Mouse (Mus musculus) stomach, postnatal 0 days (tissue): Measurements from ENCODE around the gene Ttc7. TPM values are rescaled to one million over a fixed set of nuclear protein-coding genes. Genes with fewer than 3 reads are reported as not detected.
A peak's percentile ranks its signal among the peaks of the same experiment; 100 is the strongest.

Source experiments
- ATAC-seq: fragments of 200-750 bp; cut with Nextera tagmentation; 2 replicates; pipeline ENCODE4 v1.8.0; 2017; ENCODE audit not compliant: low FRiP score, low TSS enrichment
- DNase-seq: peaks from one replicate; pipeline ENCODE4 v3.0.0-alpha.2; 2016; ENCODE audit warnings: low spot score
- H3K27ac ChIP-seq: fragments of 300-500 bp; sonication (generic); replicated peaks from 2 replicates; pipeline ENCODE4 v1.5.1; 2014; ENCODE audit warnings: mild to moderate bottlenecking, control low read depth
- H3K27me3 ChIP-seq: fragments of 300-500 bp; sonication (generic); 2 replicates; pipeline ENCODE4 v1.6.1; 2014; ENCODE audit warnings: low read length; ENCODE audit not compliant: control insufficient read depth, insufficient read depth
- H3K36me3 ChIP-seq: fragments of 300-500 bp; sonication (generic); 2 replicates; pipeline ENCODE4 v1.6.1; 2014; ENCODE audit warnings: low read length, mixed read lengths; ENCODE audit not compliant: control insufficient read depth, insufficient read depth
- H3K4me1 ChIP-seq: fragments of 300-500 bp; sonication (generic); replicated peaks from 2 replicates; pipeline ENCODE4 v1.6.1; 2014; ENCODE audit warnings: antibody characterized with exemption; ENCODE audit not compliant: control insufficient read depth, insufficient read depth
- H3K4me2 ChIP-seq: fragments of 300-500 bp; sonication (generic); replicated peaks from 2 replicates; pipeline ENCODE4 v1.6.1; 2014; ENCODE audit warnings: low read depth, mild to moderate bottlenecking, control low read depth, moderate library complexity
- H3K4me3 ChIP-seq: fragments of 300-500 bp; sonication (generic); 2 replicates; pipeline ENCODE4 v1.5.1; 2014; ENCODE audit warnings: low read depth, low read length, control low read depth
- H3K9ac ChIP-seq: fragments of 300-500 bp; sonication (generic); 2 replicates; pipeline ENCODE4 v1.6.1; 2014; ENCODE audit warnings: mild to moderate bottlenecking, low read length, control low read depth, mixed read lengths
- H3K9me3 ChIP-seq: fragments of 300-500 bp; sonication (generic); 2 replicates; pipeline ENCODE4 v1.6.1; 2016; ENCODE audit warnings: low read length; ENCODE audit not compliant: control insufficient read depth
- CTCF ChIP-seq: IDR thresholded peaks from 2 replicates; pipeline ENCODE4 v1.5.1; 2016; ENCODE audit warnings: antibody characterized with exemption, low read depth, mild to moderate bottlenecking, moderate library complexity
- EP300 ChIP-seq: optimal IDR thresholded peaks from 2 replicates; pipeline ENCODE3; 2016; ENCODE audit warnings: antibody characterized with exemption
- WGBS: fragments of 180-500 bp; shearing (Covaris S2); extraction: QIAGEN DNeasy Blood & Tissue Kit; methylation state at CpG from one replicate; pipeline ENCODE4 v1.1.7; 2014; 5-methylcytosine and 5-hydroxymethylcytosine counted together
- polyA plus RNA-seq: library from polyadenylated mRNA; unstranded; fragments of >200 nt; fragmentation: Nextera tagmentation; extraction: Ambion mirVana; gene quantifications from 2 replicates; pipeline ENCODE4 v1.2.1, GENCODE M21; 2015

The Ttc7 gene
- polyA plus RNA-seq, 1 experiment from 2014 or later: 21.2 TPM

DNA sequence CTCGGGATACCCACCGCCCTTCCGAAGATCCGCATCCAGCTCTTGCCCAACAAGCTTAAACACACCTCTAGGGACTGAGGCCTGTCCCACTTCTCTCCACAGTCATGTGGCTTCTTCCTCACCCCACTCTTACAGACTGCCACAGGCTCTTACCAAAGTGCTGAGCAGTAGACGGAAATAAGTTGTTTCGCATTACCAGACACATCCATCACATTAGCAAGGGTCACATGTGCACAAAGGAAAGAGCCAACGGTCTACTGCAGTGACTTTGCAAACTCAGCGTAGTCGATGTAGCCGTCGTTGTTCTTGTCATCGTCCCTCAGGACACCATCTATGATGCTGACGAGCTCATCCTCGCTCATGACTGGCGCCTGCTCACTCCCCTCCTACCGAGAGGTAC is 27.0 kb upstream of the Ttc7 start:
- H3K4me3 ChIP-seq: no peak overlapping the region
- H3K27me3 ChIP-seq: no peaks in the 10 kb centered on the region
- no peak overlapping the region for H3K4me2 ChIP-seq
- ATAC-seq (no peak), DNase-seq (no peak)
- H3K36me3 ChIP-seq: peaks cover 24% of the 10 kb centered on the region
- TF ChIP-seq CTCF (no peak), EP300 (no peak)
- H3K4me1 ChIP-seq: no peaks in the 10 kb centered on the region
- no peak overlapping the region for H3K9ac ChIP-seq
- 85% methylated on average over 16 of the region's 16 CpGs for WGBS
- no peak overlapping the region for H3K27ac ChIP-seq
- no peaks in the 10 kb centered on the region for H3K9me3 ChIP-seq

DNA sequence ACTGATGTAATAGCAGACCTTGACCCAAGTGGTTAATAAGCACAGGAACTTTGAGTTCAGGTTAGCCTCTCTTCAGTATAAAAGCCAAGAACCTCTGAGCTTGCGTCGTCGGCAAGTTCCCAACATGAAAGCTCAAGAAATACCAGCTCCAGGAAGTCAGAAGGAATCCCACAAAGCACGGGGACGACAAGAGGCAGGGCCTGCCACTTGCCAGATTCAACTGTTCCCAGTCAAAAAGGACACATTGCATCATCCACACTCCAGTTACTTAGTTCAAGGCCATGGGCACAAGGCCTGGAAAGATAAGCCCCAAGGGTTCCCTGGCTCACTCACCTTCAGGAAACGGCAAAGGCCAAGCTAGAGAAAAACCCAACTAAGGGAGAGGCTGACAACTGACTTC is 19.3 kb upstream of the Ttc7 start:
- H3K4me3 ChIP-seq: no peak overlapping the region
- DNase-seq: no peak
- no peak for ATAC-seq
- H3K27me3 ChIP-seq: no peaks in the 10 kb centered on the region
- H3K4me1 ChIP-seq: peaks cover 8% of the 10 kb centered on the region; the same call in 1 of the 2 replicates
- no peak overlapping the region for H3K4me2 ChIP-seq
- H3K36me3 ChIP-seq: peaks cover 11% of the 10 kb centered on the region; the same call in 1 of the 2 replicates
- H3K27ac ChIP-seq: no peak overlapping the region
- no peak overlapping the region for H3K9ac ChIP-seq
- no peaks in the 10 kb centered on the region for H3K9me3 ChIP-seq
- 85% methylated on average over 6 of the region's 6 CpGs for WGBS
- TF ChIP-seq CTCF (no peak), EP300 (no peak)

DNA sequence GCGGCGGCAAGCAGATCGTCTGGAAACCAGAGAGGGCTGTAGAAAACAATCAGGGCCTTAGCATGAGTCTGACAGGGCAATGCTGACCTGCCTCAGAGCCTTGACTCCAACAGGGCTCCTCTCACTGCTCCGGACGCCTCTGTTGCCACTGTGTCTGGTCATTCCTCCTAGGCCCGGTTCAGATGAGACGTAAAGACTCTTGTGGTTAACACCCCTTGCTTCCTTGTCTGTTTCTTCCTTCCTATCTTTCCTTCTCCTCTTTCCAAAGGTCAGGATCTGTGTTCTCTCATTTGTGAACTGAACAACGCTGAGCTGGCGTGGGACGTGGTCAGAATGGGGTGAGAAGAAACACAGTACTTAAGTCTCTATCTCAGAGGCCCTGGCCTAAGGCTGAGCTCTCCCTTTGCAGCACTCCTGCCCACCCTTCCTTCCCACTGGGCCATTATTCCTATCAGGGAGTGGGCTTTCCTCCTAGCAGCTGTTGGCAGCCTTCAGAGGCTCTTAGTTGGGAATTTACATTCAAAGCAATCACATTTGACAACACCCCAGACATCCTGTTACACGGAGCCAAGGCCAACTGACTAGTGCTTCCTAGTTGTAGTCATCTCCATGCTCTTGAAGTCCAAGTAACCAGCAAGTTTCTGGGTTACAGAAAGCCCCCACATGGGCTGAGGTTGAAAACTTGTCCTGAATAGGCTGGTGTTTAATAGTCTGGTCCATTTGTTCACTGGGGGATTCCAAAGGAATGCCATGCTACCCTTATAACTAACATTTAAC is 18.4 kb upstream of the Ttc7 start:
- TF ChIP-seq EP300 (no peak), CTCF (no peak)
- Histone ChIP-seq H3K36me3 (peaks cover 9% of the 10 kb centered on the region; the same call in 1 of the 2 replicates), H3K27ac (0 out of 2 replicates have a peak overlapping the region, but pooled peaks have one; percentile 18), H3K9ac (peak overlapping the region; percentile 80; the same call in 1 of the 2 replicates), H3K4me2 (peak overlapping the region; percentile 71), H3K27me3 (no peaks in the 10 kb centered on the region), H3K4me1 (peaks cover 8% of the 10 kb centered on the region; the same call in 1 of the 2 replicates), H3K4me3 (peak overlapping the region; percentile 72), H3K9me3 (no peaks in the 10 kb centered on the region)
- ATAC-seq (no peak), DNase-seq (no peak)
- 78% methylated on average over 11 of the region's 11 CpGs for WGBS

DNA sequence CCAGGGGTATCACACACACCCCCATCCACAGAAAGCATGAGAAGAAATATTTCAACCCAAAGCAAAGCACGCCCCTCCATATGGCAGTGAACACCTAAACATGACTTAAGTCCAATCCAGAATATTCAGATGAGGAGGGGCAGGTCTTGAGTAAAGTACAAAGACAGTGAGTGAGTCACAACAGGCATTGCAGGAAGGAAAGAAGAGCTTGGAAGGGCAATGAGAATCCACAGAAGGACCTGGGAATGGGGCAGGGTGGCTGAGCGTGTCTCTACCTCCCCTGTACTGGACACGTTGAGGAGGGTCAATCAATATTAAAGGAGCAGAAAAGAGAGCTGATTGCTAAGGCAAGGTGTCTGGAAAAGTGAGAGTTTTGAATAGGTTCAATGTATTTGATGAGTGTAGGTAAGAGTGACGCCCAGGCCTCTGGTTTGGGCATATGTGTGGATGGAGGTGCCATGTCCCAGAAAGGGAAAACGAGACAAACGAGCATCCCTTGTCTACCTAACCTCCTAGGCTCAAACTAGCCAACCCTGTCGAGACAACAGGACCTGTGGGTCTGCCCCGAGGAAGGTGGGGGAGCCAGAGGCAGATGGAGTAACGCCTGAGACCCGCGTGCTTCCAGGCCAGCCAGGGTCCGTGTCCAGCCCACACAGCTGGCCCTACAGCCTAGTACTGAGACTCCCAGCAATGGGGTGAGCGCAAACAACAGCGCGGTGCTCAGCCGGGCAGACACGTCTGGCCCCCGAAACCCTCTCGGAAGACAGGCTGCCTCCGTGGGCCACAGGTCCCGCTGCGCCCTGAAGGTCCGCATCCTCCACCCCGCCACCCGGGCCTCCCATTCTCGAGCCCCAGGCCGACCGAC is 17.5 kb upstream of the Ttc7 start:
- Histone ChIP-seq H3K4me3 (peak overlapping the region; percentile 72), H3K27me3 (no peaks in the 10 kb centered on the region), H3K4me2 (peak overlapping the region; percentile 71), H3K4me1 (peaks cover 8% of the 10 kb centered on the region; the same call in 1 of the 2 replicates), H3K27ac (peak overlapping the region; percentile 69), H3K9me3 (no peaks in the 10 kb centered on the region), H3K36me3 (peaks cover 4% of the 10 kb centered on the region; the same call in 1 of the 2 replicates), H3K9ac (peak overlapping the region; percentile 80)
- peak; percentile 65 for ATAC-seq
- WGBS: 5% methylated on average over 25 of the region's 28 CpGs
- DNase-seq: no peak
- TF ChIP-seq CTCF: no peak
- no peak for TF ChIP-seq EP300

DNA sequence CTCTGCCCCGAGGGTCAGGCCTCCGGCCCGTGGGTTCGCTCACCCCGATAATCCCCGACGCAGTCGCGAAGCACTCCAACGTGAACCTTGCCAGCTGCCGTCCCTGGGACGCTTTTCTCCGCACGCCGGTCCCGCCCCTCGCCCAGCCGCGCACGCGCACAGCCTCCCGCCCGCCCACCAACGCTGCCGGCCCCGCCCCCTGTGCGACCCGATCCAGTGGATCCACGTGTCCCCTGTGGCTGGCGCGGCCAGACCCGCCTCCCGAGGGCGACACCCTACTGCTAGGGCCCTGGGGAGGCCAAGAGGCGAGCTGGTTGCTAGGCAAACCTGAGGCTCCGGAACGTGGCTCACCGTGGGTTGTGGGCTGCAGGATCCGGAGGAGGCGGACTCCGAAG is 16.9 kb upstream of the Ttc7 start, which contains the start of gene Mcfd2:
Gene Mcfd2, minus strand, starts transcription at position 144 of the 395 bp plus-strand sequence.
- no peaks in the 10 kb centered on the region for H3K27me3 ChIP-seq
- no peaks in the 10 kb centered on the region for H3K9me3 ChIP-seq
- H3K4me3 ChIP-seq: peak within 1 kb of the TSS; percentile 72
- DNase-seq (peak; percentile 99), ATAC-seq (peak; percentile 97)
- peaks cover 2% of the 10 kb centered on the region; the same call in 1 of the 2 replicates for H3K36me3 ChIP-seq
- TF ChIP-seq EP300 (no peak), CTCF (peak; percentile 63)
- H3K27ac ChIP-seq: peak within 1 kb of the TSS; percentile 69
- peaks cover 8% of the 10 kb centered on the region; the same call in 1 of the 2 replicates for H3K4me1 ChIP-seq
- peak within 1 kb of the TSS; percentile 71 for H3K4me2 ChIP-seq
- WGBS: under 1% methylated on average over 36 of the region's 41 CpGs
- peak within 1 kb of the TSS; percentile 80 for H3K9ac ChIP-seq
